Mouse (Mus musculus) NIH3T3 (cell line): Measurements from ENCODE around the gene Sox2.

Source experiments
- DNase-seq: peaks from one replicate; pipeline ENCODE4 v3.0.0-alpha.2; 2012; ENCODE audit warnings: low read depth

Sox2 gene

DNA sequence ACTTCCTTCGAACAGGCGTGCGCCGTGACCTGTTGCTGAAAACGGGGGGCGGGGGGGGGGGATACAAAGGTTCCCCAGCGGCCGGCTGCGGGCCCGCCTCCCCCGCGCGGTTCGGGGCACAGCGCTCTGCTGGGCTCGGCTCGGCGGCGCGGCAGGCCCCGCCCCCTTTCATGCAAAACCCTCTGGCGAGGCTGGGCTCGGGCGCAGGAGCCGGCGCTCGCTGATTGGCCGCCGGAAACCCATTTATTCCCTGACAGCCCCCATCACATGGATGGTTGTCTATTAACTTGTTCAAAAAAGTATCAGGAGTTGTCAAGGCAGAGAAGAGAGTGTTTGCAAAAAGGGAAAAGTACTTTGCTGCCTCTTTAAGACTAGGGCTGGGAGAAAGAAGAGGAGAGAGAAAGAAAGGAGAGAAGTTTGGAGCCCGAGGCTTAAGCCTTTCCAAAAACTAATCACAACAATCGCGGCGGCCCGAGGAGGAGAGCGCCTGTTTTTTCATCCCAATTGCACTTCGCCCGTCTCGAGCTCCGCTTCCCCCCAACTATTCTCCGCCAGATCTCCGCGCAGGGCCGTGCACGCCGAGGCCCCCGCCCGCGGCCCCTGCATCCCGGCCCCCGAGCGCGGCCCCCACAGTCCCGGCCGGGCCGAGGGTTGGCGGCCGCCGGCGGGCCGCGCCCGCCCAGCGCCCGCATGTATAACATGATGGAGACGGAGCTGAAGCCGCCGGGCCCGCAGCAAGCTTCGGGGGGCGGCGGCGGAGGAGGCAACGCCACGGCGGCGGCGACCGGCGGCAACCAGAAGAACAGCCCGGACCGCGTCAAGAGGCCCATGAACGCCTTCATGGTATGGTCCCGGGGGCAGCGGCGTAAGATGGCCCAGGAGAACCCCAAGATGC is at the start of gene Sox2:
Gene Sox2, plus strand, starts transcription at position 680 of the 895 bp plus-strand sequence.
- DNase-seq, result no peak

- no peak for DNase-seq
Observed at GRCm38 (mm10) chr3:34601116-34601515, 49.1 kb upstream of the Sox2 start.

- no peak for DNase-seq
Observed at GRCm38 (mm10) chr3:34614107-34614506, 36.1 kb upstream of the Sox2 start.

DNA sequence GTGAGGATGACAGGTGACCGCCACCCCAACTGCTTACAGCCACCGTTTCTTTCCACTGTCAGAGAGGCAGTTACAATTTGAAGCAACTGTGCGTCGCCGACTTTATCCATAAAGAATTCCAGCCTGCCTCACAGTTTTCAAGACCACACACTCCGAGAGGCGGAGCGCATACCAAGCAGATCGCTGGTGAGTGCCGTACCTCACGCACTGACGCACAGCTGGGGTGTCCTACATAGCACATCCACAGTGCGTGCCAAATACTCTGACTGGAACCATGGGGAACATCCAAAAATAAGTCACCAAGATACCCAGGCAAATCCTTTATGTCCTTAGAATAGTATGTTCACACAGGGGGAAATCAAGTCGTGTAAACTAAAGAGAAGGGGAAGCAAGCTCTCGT is 34.7 kb upstream of the Sox2 start:
- no peak for DNase-seq

DNA sequence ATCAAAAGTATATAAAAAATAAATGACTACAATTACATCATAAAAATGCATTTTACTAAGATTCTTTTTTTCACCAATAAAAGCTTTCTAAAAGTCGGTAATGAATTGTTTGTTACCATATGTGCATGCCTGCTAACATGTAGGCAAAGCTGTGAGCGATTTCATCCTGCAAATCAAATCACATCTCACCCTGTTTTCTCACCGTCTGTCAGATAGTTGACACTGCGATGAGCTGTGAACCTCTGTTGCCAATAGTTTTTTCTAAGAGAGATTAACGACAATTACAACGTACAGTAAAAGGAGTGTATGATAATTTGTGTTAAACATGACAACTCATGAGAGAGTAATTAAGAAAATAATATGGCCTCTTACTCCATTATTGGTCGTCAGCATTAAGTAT is 31.3 kb upstream of the Sox2 start:
- DNase-seq, result no peak

DNA sequence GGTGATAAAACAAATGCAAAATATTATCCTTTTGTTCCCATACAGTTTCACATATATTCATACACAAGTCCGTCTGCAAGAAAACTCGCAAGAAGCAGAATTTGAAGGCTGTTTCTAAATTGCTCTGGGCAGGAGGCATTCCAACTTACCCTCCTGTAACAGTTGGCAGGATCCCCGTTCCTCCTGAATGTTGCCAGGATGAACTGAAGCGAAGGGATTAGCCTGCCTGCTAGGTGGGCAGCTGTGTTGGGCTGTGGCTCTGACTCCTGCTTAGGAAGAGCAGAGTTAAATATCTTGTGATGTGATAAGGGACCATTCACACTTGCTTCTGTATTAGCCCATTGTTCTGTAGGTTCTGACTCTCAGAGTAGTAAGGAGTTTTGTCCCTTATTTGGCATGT is 30.1 kb upstream of the Sox2 start:
- DNase-seq, result no peak

DNA sequence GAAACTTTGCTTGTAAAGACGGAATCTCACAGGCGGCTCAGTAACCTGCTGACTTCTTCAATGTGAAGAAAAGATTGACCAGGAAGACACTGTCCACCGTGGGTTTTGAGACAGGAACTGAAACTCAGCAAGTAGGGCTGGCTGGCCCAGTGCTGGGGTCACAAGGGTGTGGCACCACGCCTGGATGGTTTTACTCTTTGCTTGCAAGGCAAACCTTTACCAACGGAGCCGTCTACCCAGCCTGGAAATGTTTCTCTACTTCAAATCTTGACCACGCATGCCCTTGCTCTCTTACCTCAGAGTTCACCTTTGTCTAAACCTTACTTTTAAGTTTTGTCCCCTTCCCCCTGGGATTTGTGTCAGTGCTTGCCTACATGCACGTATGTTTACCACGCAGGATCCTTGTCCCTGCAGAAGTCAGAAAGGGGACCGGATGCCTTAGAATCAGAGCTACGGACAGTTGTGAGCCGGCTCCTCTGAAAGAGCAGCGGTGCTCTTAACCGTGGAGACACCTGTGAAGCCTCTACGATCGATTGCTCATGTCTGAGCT is 25.4 kb upstream of the Sox2 start:
- DNase-seq, result no peak

DNA sequence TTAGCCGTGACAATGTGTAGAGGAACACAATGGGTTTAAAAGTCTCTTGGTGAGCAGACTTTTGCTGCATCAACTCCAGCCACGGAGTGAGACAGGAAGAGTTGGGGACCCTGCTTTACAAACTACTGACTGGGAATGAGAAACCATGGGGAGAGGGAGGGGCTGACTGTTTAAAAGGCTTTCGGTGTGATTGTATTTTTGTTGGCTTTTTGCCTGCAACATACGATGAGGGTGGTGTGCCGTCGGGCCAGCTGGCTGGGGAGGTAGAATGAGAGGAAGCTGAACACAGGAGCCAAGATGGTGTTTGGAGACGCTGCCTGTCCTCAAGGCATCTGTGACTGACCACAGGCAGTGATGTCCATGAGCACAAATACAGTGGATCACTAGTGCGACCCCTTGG is 23.7 kb upstream of the Sox2 start:
- DNase-seq, result no peak

GRCm38 (mm10) chr3:34630031-34630430 is 20.2 kb upstream of the Sox2 start:
- no peak for DNase-seq

DNA sequence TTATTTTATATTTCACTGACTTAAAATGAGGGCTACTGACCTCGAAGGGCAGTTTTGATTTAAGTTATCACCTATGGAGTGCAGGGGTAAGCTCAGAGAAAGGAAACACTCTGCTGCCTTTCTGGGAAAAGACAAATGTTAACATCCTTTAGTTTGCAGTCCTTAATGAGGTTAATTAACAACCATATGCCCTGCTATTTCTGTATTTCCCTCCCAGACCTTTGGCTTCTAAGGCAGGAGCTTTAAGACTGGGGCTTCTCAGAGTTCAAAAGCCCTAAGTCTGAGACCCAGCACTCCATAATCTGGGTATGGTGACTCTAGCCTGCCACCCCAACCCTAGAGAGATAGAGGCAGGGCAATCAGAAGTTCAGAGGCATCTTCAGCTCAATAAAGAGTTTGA is 19.5 kb upstream of the Sox2 start:
- no peak for DNase-seq

DNA sequence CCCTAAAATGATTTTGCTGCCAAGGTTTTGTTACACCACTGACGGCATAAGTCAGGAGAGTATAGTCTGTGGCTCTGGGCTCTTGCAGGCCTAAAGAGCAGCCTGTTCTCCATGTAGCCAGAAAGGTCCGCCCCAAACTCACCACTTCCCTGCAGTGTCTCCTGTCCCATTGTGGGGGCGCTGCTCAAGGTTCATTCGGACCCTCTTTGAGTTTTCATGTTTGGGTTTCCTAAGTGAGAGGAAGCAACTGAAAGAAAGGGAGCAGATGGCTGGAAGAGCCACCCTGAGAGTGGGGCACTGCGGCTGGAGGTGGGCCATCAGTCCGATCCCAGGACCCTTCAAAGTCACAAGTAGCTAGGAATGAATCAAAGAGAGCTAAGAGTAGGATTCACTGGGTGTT is 13.2 kb upstream of the Sox2 start:
- DNase-seq, result no peak

DNA sequence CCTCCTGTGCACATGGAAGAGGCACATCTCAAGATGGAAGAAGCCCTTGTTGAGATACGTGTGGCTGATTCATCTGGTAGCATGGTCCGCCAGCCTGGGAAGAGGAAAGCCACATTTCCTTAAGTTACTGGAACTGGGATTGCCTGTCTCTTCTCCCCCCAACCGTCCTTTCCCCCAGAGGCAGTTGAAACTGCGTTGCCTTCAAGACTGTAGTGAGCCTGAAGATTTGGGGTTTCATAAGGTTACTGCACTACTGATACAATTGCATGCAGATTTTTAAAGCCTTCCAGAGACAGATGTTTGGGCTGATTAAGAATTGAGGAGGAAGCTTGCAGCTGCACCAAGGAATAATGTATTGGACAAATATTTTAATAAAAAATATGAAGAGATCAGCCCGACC is 12.7 kb upstream of the Sox2 start:
- DNase-seq, result no peak

- DNase-seq, result no peak
Observed at GRCm38 (mm10) chr3:34637926-34638325, 12.3 kb upstream of the Sox2 start.

DNA sequence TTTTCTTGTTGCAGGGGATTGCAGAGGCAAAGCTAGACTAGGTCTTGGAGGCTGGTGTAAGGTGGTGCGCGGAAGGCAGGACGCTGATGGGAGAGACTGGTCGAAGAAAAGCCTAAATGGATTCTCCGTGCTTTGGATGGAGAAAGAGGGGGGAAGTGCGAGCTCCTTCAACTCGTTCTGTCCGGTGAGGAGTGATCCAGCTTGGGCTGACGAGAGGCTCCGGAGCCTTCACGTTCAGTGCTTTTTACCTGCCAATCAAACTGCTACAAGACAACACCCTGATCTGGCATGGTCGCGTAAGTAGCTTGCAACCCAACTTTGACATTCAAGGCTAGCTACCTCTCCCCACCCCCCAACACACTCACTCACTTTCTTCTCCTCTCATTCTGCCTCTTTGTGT is 11.9 kb upstream of the Sox2 start:
- DNase-seq, result no peak

- DNase-seq, result peak; percentile 14
Observed at GRCm38 (mm10) chr3:34639031-34639872, 11.0 kb upstream of the Sox2 start.

GRCm38 (mm10) chr3:34639873-34640270 is 10.3 kb upstream of the Sox2 start:
- DNase-seq, result no peak

DNA sequence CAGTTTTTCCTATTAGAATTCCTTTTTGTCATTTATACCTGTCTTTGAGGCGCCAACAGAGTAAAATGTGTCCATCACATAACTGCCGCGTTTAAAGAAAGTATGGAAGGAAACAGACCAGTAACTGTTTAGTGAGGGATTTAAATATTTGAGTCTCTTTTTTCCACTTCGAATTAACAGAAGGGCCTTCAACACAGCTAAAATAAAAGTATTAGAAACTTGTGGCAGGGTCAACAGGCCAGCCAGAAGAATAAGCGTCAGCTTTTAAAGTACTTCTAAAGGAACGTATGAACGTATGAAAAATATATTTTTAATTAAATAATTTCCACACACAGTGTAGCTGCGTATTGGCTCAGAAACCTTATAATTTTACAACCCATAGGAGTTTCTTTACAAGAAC is 9.9 kb upstream of the Sox2 start:
- no peak for DNase-seq

DNA sequence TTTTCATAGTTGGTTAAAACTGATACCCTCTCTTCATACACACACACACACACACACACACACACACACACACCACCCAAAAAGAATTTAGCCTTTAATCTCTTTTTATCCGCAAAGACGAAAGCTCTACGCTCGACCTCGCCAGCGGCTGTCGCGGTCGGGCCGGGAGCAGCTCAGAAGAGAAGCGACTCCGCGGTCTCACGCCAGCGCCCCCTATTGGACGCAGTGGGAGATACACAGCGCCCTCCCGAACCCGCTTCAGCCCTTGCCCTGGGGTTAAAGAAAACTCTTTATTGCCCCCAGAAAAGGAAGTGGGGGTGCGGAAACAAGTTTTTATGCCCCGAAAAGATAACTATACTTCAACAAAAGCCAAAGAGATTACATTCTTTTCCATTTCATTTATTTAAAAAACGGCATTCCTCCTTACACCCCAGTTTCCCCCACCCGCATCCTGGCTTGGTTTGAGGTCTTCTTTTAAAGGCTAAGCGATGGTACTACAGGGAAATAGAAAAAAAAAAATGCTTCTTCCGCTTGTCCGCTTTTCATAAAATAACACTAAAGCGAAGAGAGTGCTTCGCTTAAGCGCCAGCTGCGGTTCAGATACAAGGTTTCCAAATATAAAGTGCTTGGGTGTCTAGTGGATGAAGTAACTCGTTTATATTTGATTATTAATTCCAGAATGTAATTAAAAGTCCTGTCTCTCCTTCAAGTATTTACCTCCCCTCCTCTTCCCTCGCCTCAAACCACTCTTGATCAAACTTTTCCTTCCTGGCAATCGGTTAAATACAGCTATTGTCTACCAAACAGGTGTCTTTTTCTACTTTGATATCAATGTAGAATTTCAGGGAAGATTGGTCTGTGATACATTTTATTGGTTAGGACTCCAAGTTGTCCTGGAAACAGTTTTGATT is 9.3 kb upstream of the Sox2 start:
- DNase-seq, result no peak

DNA sequence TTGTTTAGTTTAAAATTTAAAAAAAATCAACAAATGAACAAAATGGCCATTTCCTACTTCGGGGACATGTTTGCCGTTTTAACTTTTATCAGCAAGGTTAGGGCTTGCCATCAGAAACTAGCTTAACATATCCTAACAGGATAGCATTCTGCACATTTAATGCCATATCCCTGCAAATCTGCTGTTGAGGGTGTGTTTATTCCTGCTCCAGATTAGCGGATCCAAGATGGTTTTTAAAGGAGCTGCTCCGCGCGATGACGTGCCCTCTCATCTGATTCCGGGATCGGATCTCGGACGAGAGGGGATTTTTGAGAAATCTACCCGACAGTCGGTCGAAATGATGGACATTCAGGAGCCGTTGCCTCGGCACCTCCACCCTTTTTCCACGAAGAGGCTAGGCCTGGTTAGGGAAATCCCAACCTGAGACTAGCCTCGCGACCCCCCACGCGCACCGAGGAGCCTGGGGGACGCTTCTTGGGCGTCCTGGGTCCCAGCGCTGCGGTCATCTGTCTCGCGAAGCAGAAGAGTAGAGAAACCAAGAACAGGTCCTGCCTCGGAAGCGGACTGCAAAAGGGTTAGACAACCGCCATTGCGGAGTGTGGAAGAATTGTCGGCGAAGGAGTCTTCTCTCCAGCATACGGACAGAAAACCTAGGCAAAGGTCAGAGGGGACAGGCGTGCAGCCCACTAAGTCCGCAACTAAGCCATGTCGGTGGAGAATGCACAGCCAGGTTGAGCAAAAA is 8.3 kb upstream of the Sox2 start:
- DNase-seq, result no peak

- DNase-seq, result no peak
Observed at GRCm38 (mm10) chr3:34642498-34642941, 7.7 kb upstream of the Sox2 start.

GRCm38 (mm10) chr3:34643067-34643466 is 7.1 kb upstream of the Sox2 start:
- DNase-seq, result no peak
